Mouse (Mus musculus) CH12.LX (cell line): Measurements from ENCODE around the gene Rad21l. TPM values are rescaled to one million over a fixed set of nuclear protein-coding genes. Genes with fewer than 3 reads are reported as not detected.
A peak's percentile ranks its signal among the peaks of the same experiment; 100 is the strongest.

Experiments
- DNase-seq: peaks from one replicate; pipeline ENCODE4 v3.0.0-alpha.2; 2013; ENCODE audit errors: extremely low read depth
- H3K27ac ChIP-seq: 2 replicates; pipeline ENCODE4 v1.5.1; 2012; ENCODE audit warnings: low read depth, mild to moderate bottlenecking, control low read depth, moderate library complexity; ENCODE audit not compliant: insufficient read depth
- H3K27me3 ChIP-seq: replicated peaks from 2 replicates; pipeline ENCODE3; 2012; ENCODE audit warnings: inconsistent platforms
- H3K36me3 ChIP-seq, 2 experiments: replicated peaks in 1 of 2; 2 replicates each; pipeline versions ENCODE3 to v1.6.1; 2012; ENCODE audit warnings: inconsistent platforms in 1 of 2, low read length in 1 of 2, mild to moderate bottlenecking in 1 of 2, mixed read lengths in 1 of 2, moderate library complexity in 1 of 2; ENCODE audit not compliant: control insufficient read depth in 1 of 2, insufficient read depth in 1 of 2
- H3K4me1 ChIP-seq, 2 experiments: 2 replicates each; pipeline ENCODE4 v1.6.1; 2012; ENCODE audit warnings: inconsistent platforms in 1 of 2, moderate library complexity in 1 of 2; ENCODE audit not compliant: insufficient read depth in 2 of 2, control insufficient read depth in 1 of 2
- H3K4me2 ChIP-seq: 2 replicates; pipeline ENCODE4 v1.6.1; 2012; ENCODE audit warnings: low read depth, mild to moderate bottlenecking, control low read depth; ENCODE audit not compliant: poor library complexity, insufficient read depth, severe bottlenecking
- H3K4me3 ChIP-seq, 3 experiments: fragments of 150-350 bp in 1 of 3; sonication (generic) in 1 of 3; replicated peaks in 1 of 3; 2 replicates each; pipeline versions ENCODE3 to v1.5.1; 2011 to 2012; ENCODE audit warnings: low read depth in 2 of 3, low read length in 2 of 3, mild to moderate bottlenecking in 2 of 3, moderate library complexity in 2 of 3, control low read depth in 1 of 3, improper control_type of control experiment in 1 of 3, inconsistent platforms in 1 of 3, mixed read lengths in 1 of 3; ENCODE audit not compliant: poor library complexity in 1 of 3
- H3K79me2 ChIP-seq: replicated peaks from 2 replicates; pipeline ENCODE4 v1.6.1; 2012; ENCODE audit warnings: mild to moderate bottlenecking, moderate library complexity; ENCODE audit not compliant: control insufficient read depth, poor library complexity, insufficient read depth, severe bottlenecking; ENCODE audit errors: extremely low read depth
- H3K9ac ChIP-seq: 2 replicates; pipeline ENCODE4 v1.6.1; 2012; ENCODE audit warnings: low read depth, mild to moderate bottlenecking, control low read depth, moderate library complexity; ENCODE audit not compliant: insufficient read depth
- H3K9me3 ChIP-seq: replicated peaks from 2 replicates; pipeline ENCODE3; 2012; ENCODE audit warnings: low read length, inconsistent platforms, mixed read lengths
- BHLHE40 ChIP-seq: IDR thresholded peaks from 2 replicates; pipeline ENCODE4 v1.6.1; 2011; ENCODE audit warnings: mild to moderate bottlenecking, low read depth, low read length, improper control_type of control experiment
- CHD1 ChIP-seq: IDR thresholded peaks from 2 replicates; pipeline ENCODE4 v1.6.1; 2012; ENCODE audit warnings: low read depth, low read length, improper control_type of control experiment, inconsistent platforms
- CHD2 ChIP-seq: IDR thresholded peaks from 2 replicates; pipeline ENCODE4 v1.6.1; 2011; ENCODE audit warnings: low read length, improper control_type of control experiment
- CTCF ChIP-seq, 2 experiments: IDR thresholded peaks in 1 of 2; conservative IDR thresholded peaks in 1 of 2; 2 replicates each; pipeline ENCODE4 v1.5.1; 2011 to 2012; ENCODE audit warnings: low read depth in 2 of 2, low read length in 2 of 2, improper control_type of control experiment in 1 of 2, inconsistent platforms in 1 of 2, mild to moderate bottlenecking in 1 of 2, moderate library complexity in 1 of 2
- E2F4 ChIP-seq: IDR thresholded peaks from 2 replicates; pipeline ENCODE4 v1.6.1; 2011; ENCODE audit warnings: low read depth, low read length, improper control_type of control experiment; ENCODE audit not compliant: insufficient replicate concordance
- ELF1 ChIP-seq: IDR thresholded peaks from 2 replicates; pipeline ENCODE4 v1.6.1; 2014; ENCODE audit warnings: low read depth, mild to moderate bottlenecking, inconsistent platforms, low read length, improper control_type of control experiment
- EP300 ChIP-seq: IDR thresholded peaks from 2 replicates; pipeline ENCODE4 v1.6.1; 2011; ENCODE audit warnings: low read length, improper control_type of control experiment
- JUN ChIP-seq: IDR thresholded peaks from 2 replicates; pipeline ENCODE4 v1.6.1; 2011; ENCODE audit warnings: low read depth, mild to moderate bottlenecking, low read length, improper control_type of control experiment, moderate library complexity; ENCODE audit not compliant: insufficient read depth
- JUND ChIP-seq: conservative IDR thresholded peaks from 2 replicates; pipeline ENCODE4 v1.6.1; 2011; ENCODE audit warnings: low read depth, low read length, improper control_type of control experiment
- MAFK ChIP-seq: IDR thresholded peaks from 2 replicates; pipeline ENCODE4 v1.6.1; 2011; ENCODE audit warnings: low read length, improper control_type of control experiment; ENCODE audit not compliant: insufficient replicate concordance
- MAX ChIP-seq: IDR thresholded peaks from 2 replicates; pipeline ENCODE4 v1.6.1; 2011; ENCODE audit warnings: low read length, improper control_type of control experiment
- MEF2A ChIP-seq: IDR thresholded peaks from 2 replicates; pipeline ENCODE4 v1.6.1; 2014; ENCODE audit warnings: low read depth, mild to moderate bottlenecking, inconsistent platforms, low read length, improper control_type of control experiment, borderline replicate concordance
- MYC ChIP-seq: IDR thresholded peaks from 2 replicates; pipeline ENCODE4 v1.6.1; 2011; ENCODE audit warnings: low read depth, mild to moderate bottlenecking, improper control_type of control experiment, low read length
- NELFE ChIP-seq: IDR thresholded peaks from 2 replicates; pipeline ENCODE4 v1.6.1; 2011; ENCODE audit warnings: low read depth, low read length, improper control_type of control experiment
- NRF1 ChIP-seq: IDR thresholded peaks from 2 replicates; pipeline ENCODE4 v1.6.1; 2014; ENCODE audit warnings: low read depth, mild to moderate bottlenecking, inconsistent platforms, low read length, improper control_type of control experiment, moderate library complexity
- PAX5 ChIP-seq: IDR thresholded peaks from 2 replicates; pipeline ENCODE4 v1.6.1; 2012; ENCODE audit warnings: low read length, inconsistent platforms, mixed read lengths
- POLR2A ChIP-seq: IDR thresholded peaks from 2 replicates; pipeline ENCODE4 v1.6.1; 2011; ENCODE audit warnings: low read depth, mild to moderate bottlenecking, improper control_type of control experiment, low read length
- POLR2AphosphoS2 ChIP-seq: IDR thresholded peaks from 2 replicates; pipeline ENCODE4 v1.6.1; 2011; ENCODE audit warnings: low read depth, low read length, improper control_type of control experiment
- RCOR1 ChIP-seq: conservative IDR thresholded peaks from 2 replicates; pipeline ENCODE4 v1.6.1; 2012; ENCODE audit warnings: low read depth, mild to moderate bottlenecking, inconsistent platforms, low read length, improper control_type of control experiment
- SMC3 ChIP-seq: IDR thresholded peaks from 2 replicates; pipeline ENCODE4 v1.6.1; 2011; ENCODE audit warnings: low read depth, low read length, improper control_type of control experiment
- TCF12 ChIP-seq: IDR thresholded peaks from 2 replicates; pipeline ENCODE4 v1.6.1; 2014; ENCODE audit warnings: low read depth, mild to moderate bottlenecking, inconsistent platforms, low read length, improper control_type of control experiment
- USF1 ChIP-seq: IDR thresholded peaks from 2 replicates; pipeline ENCODE4 v1.6.1; 2014; ENCODE audit warnings: low read depth, mild to moderate bottlenecking, inconsistent platforms, low read length, improper control_type of control experiment
- USF2 ChIP-seq: conservative IDR thresholded peaks from 2 replicates; pipeline ENCODE4 v1.6.1; 2011; ENCODE audit warnings: low read depth, low read length, improper control_type of control experiment
- ZC3H11A ChIP-seq: IDR thresholded peaks from 2 replicates; pipeline ENCODE4 v1.6.1; 2012; ENCODE audit warnings: low read depth, mild to moderate bottlenecking, inconsistent platforms, low read length, improper control_type of control experiment
- ZKSCAN1 ChIP-seq: IDR thresholded peaks from 2 replicates; pipeline ENCODE4 v1.6.1; 2012; ENCODE audit warnings: low read depth, inconsistent platforms, low read length, improper control_type of control experiment, borderline replicate concordance
- dilution Hi-C: fragments of 300-500 bp; cut with MboI; formaldehyde crosslinking; loops from 2 replicates; pipeline ENCODE4 v1.14.3; 2020; ENCODE audit warnings: low sequenced_read_pairs; ENCODE audit not compliant: extremely low pct_unique_long_range_greater_than_20kb, extremely low pct_ligation_motif_present
- in situ Hi-C: fragments of 300-500 bp; cut with MboI; formaldehyde crosslinking; loops from 3 replicates; pipeline ENCODE4 v1.14.3; 2019; ENCODE audit warnings: low sequenced_read_pairs, low pct_ligation_motif_present, low pct_unique_long_range_greater_than_20kb, mixed read lengths
- polyA plus RNA-seq: library from polyadenylated mRNA; unstranded; fragments of >175 nt; gene quantifications from 2 replicates; pipeline ENCODE4 v1.2.1, GENCODE M21; 2012; ENCODE audit warnings: low read depth; ENCODE audit not compliant: insufficient read length
- total RNA-seq, 2 experiments: library from RNA; depleted of rRNA; stranded (reverse); fragments of 300-350 nt in 1 of 2; fragments of >200 nt in 1 of 2; gene quantifications; 2 replicates each; pipeline ENCODE4 v1.2.3; 2012 to 2014

The Rad21l gene
- total and polyA plus RNA-seq, 3 experiments: not detected

DNA sequence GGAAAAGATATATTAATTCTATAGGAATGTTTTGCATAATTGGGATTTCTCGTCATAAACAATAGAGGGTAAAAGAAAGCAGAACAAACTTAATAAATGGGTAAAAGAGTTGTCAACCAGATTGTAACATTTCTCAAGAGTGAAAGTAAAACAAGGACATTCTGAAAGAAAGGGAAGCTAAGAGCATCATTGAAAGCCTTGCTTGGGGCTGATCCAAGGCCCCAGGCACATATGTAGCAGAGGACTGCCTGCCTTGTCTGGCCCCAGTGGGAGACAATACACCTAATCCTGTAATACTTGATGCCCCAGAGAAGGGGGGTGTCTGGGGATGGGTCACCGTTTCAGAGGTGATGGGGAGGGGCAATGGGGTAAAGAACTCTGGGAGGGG lies 32.3 kb downstream of the Rad21l start:
- H3K27ac ChIP-seq: no peak overlapping the region
- dilution Hi-C loops: no loop called here
- no peaks in the 10 kb centered on the region for H3K9me3 ChIP-seq
- no peak overlapping the region for H3K4me3 ChIP-seq
- no peak for TF ChIP-seq MAFK
- TF ChIP-seq ELF1: no peak
- TF ChIP-seq MYC: no peak
- TF ChIP-seq MEF2A: no peak
- no peak for TF ChIP-seq USF1
- TF ChIP-seq RCOR1: no peak
- no peak for TF ChIP-seq NELFE
- TF ChIP-seq ZKSCAN1: no peak
- TF ChIP-seq JUN: no peak
- no peak for TF ChIP-seq SMC3
- TF ChIP-seq JUND: no peak
- TF ChIP-seq CTCF (conservative IDR thresholded peaks at IDR 0.05 in 1 of 2, IDR thresholded peaks at IDR 0.05 in 1 of 2; ENCODE audit: low read depth in 2 of 2, low read length in 2 of 2): no peak
- TF ChIP-seq CHD2: no peak
- TF ChIP-seq E2F4: no peak
- no peak for TF ChIP-seq NRF1
- no peak for TF ChIP-seq BHLHE40
- TF ChIP-seq PAX5: no peak
- H3K4me2 ChIP-seq: no peak overlapping the region
- no peak for DNase-seq
- H3K79me2 ChIP-seq: no peaks in the 10 kb centered on the region
- in situ Hi-C loops: no loop called here
- H3K4me1 ChIP-seq: no peaks in the 10 kb centered on the region
- no peak overlapping the region for H3K9ac ChIP-seq
- peaks cover 47% of the 10 kb centered on the region for H3K27me3 ChIP-seq
- no peaks in the 10 kb centered on the region for H3K36me3 ChIP-seq

DNA sequence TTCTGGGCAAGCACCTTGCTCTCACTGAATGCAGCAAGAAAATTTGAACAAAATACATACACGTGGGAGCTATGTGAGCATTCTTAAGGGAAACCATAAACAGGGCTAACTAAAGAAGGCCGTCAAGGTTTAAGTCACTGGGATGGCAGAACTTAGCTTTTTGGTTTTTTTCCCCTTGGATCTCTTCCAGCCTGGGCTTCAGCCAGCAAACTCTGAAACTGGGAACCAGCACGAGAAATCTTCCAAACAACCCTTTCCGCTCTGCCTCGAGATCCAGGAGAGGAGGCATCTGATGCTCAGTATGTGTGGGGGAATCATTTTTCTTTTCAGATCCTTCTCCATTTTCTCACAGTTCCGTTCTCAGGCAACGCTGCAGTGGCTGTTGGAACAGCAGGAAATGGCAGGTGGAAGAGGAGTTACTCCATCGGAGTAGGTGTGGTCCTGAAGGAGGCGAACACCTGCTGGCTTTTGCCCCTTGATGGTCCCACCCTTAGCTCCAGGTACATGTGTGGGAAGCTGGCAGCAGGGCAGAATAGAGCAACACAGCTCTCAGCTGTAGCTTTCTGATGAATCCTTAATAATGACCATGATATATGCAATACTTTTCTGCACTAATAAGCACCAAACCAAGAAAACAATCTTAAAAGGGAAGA lies 32.8 kb downstream of the Rad21l start:
- TF ChIP-seq POLR2A: no peak
- no peak for TF ChIP-seq MEF2A
- TF ChIP-seq USF1: no peak
- no peak for TF ChIP-seq TCF12
- no peak for TF ChIP-seq EP300
- TF ChIP-seq USF2: no peak
- TF ChIP-seq RCOR1: no peak
- no peak for TF ChIP-seq MAX
- no peak for TF ChIP-seq POLR2AphosphoS2
- TF ChIP-seq JUND: no peak
- no peak for TF ChIP-seq CHD1
- no peak for TF ChIP-seq ZC3H11A
- dilution Hi-C loops (no loop called here), in situ Hi-C loops (no loop called here)
- Histone ChIP-seq H3K27ac (no peak overlapping the region), H3K79me2 (no peaks in the 10 kb centered on the region), H3K36me3 (no peaks in the 10 kb centered on the region), H3K9me3 (no peaks in the 10 kb centered on the region), H3K4me1 (no peaks in the 10 kb centered on the region), H3K4me3 (no peak overlapping the region), H3K9ac (no peak overlapping the region), H3K4me2 (peak overlapping the region; percentile 11; the same call in 1 of the 2 replicates), H3K27me3 (peaks cover 52% of the 10 kb centered on the region)
- no peak for DNase-seq
